Mouse (Mus musculus): ENCODE results near the gene Gphn. TPM values are rescaled to one million over a fixed set of nuclear protein-coding genes. Genes with fewer than 3 reads are reported as not detected.

Gphn gene
- polyA plus RNA-seq, 1 experiment from 2014 or later, result 17.8 TPM

DNA sequence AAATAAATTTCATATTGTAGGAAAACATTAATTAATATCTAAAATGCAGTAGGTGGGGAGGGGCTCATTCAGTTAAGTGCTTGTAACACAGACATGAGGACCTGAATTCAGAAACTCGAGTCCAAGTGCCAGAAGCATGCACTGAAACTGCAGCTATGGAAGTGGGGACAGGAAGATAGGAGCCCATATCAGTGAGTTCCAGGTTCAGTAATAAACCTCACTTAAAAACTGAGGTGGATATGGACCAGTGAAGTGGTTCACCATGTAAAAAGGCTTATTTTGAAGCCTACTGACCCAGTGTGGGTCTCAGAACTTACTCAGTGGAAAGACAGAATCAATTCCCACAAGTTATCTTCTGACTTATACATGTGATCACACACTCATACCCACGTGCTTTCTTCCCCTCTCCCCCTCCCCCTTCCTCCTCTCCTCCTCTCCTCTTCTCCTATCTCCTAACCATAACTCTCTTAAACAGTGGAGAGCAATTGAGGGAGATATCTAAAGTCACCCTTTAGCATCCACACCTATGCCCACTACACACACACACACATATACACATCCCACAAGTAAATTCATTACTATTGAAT, 433.6 kb downstream of the Gphn start:
- H3K9ac ChIP-seq (ENCODE audit: low read depth, low read length), result no peak overlapping the region
- H3K9me3 ChIP-seq (ENCODE audit: control insufficient read depth, low read length), result no peaks in the 10 kb centered on the region
- H3K4me1 ChIP-seq (ENCODE audit: control insufficient read depth, insufficient read depth, low read length), result no peaks in the 10 kb centered on the region
- no peak overlapping the region for H3K4me3 ChIP-seq (ENCODE audit: low read length)
- no peaks in the 10 kb centered on the region for H3K36me3 ChIP-seq (ENCODE audit: control insufficient read depth, insufficient read depth, low read length)
- no peaks in the 10 kb centered on the region for H3K27me3 ChIP-seq (ENCODE audit: control insufficient read depth, insufficient read depth, low read length)
- H3K27ac ChIP-seq (ENCODE audit: low read depth, low read length), result no peak overlapping the region
- WGBS, result 65% methylated on average over 2 of the region's 2 CpGs
- ATAC-seq (ENCODE audit: low FRiP score, low TSS enrichment), result no peak
- no peak overlapping the region for H3K4me2 ChIP-seq (replicated peaks; ENCODE audit: low read depth, low read length)

DNA sequence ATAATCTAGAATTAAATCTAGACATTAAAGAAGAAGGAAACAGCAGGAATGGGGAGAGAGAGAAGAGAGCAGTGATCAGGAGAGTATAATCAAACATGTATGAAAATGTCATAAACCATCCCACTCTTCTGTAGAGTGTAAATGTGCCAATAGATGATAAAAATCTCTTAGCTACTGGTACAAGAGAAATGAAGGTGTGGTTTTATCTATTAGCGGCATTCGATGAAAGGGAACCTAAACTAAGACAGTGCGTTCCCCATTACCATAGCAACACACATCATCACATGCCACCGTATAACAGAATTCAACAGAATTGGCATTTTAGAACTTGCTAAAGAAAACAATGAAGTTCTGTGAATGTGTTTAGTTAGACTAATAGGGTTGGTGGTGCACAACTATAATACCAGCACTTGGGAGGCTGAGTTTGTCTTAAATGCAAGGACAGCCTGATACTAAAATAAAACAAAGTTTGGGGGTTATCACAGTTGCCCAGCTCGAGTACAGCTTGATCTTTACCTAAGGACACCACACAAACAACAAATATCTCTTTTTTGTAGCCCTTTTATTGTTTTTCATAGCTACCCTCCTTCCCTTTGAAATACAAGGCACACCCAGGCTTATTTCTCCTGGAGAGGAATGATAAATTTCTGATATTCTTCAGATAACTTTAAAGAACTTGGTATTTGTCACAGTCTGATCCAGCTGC, 452.1 kb downstream of the Gphn start:
- no peak overlapping the region for H3K4me2 ChIP-seq (replicated peaks; ENCODE audit: low read depth, low read length)
- H3K9ac ChIP-seq (ENCODE audit: low read depth, low read length), result no peak overlapping the region
- H3K27ac ChIP-seq (ENCODE audit: low read depth, low read length), result no peak overlapping the region
- no peaks in the 10 kb centered on the region for H3K36me3 ChIP-seq (ENCODE audit: control insufficient read depth, insufficient read depth, low read length)
- H3K27me3 ChIP-seq (ENCODE audit: control insufficient read depth, insufficient read depth, low read length), result no peaks in the 10 kb centered on the region
- ATAC-seq (ENCODE audit: low FRiP score, low TSS enrichment), result no peak
- no peaks in the 10 kb centered on the region for H3K4me1 ChIP-seq (ENCODE audit: control insufficient read depth, insufficient read depth, low read length)
- H3K9me3 ChIP-seq (ENCODE audit: control insufficient read depth, low read length), result no peaks in the 10 kb centered on the region
- H3K4me3 ChIP-seq (ENCODE audit: low read length), result no peak overlapping the region
- WGBS, result 90% methylated on average over 5 of the region's 5 CpGs

DNA sequence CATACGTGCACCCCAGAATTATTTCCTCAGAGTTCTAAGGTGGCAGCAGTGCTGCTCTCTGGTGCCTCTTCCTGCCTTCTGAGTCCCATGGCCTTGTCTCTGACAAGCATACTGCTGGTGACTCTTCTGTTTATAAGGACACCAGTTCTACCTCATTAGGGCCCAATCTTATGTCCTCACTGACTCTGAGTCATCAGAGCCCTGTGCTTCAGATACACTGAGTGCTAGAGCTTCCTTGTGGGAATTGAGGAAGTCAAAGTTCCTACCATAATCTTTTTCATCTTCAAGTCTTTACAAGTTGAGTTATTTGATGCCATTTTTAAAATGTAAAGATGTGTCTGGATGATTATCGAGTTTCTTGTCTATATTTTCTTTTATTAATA, 452.6 kb downstream of the Gphn start:
- no peaks in the 10 kb centered on the region for H3K9me3 ChIP-seq (ENCODE audit: control insufficient read depth, low read length)
- no peaks in the 10 kb centered on the region for H3K36me3 ChIP-seq (ENCODE audit: control insufficient read depth, insufficient read depth, low read length)
- no peak overlapping the region for H3K9ac ChIP-seq (ENCODE audit: low read depth, low read length)
- no peak overlapping the region for H3K27ac ChIP-seq (ENCODE audit: low read depth, low read length)
- no peak overlapping the region for H3K4me2 ChIP-seq (replicated peaks; ENCODE audit: low read depth, low read length)
- H3K4me3 ChIP-seq (ENCODE audit: low read length), result no peak overlapping the region
- no peak for ATAC-seq (ENCODE audit: low FRiP score, low TSS enrichment)
- WGBS, result 86% methylated on average over 2 of the region's 2 CpGs
- H3K4me1 ChIP-seq (ENCODE audit: control insufficient read depth, insufficient read depth, low read length), result no peaks in the 10 kb centered on the region
- no peaks in the 10 kb centered on the region for H3K27me3 ChIP-seq (ENCODE audit: control insufficient read depth, insufficient read depth, low read length)

DNA sequence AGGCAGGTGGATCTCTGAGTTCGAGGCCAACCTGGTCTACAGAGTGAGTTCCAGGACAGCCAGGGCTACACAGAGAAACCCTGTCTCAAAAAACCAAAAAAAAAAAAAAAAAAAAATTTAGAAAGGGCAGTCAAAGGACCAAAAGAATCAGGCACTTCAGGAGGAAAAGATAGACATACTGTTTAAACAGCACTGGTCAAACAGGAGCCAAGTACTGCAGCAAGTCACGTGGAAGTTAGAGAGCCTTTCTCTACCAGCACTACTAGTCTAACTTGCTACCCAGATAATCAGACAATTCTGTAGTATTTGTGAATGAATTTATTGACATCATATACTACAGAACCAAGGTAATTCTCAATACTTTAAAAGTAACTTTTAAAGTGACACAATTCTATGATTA, 454.9 kb downstream of the Gphn start:
- no peak overlapping the region for H3K9ac ChIP-seq (ENCODE audit: low read depth, low read length)
- no peaks in the 10 kb centered on the region for H3K36me3 ChIP-seq (ENCODE audit: control insufficient read depth, insufficient read depth, low read length)
- H3K27me3 ChIP-seq (ENCODE audit: control insufficient read depth, insufficient read depth, low read length), result no peaks in the 10 kb centered on the region
- H3K4me3 ChIP-seq (ENCODE audit: low read length), result no peak overlapping the region
- no peaks in the 10 kb centered on the region for H3K9me3 ChIP-seq (ENCODE audit: control insufficient read depth, low read length)
- no peak overlapping the region for H3K27ac ChIP-seq (ENCODE audit: low read depth, low read length)
- H3K4me2 ChIP-seq (replicated peaks; ENCODE audit: low read depth, low read length), result no peak overlapping the region
- no peaks in the 10 kb centered on the region for H3K4me1 ChIP-seq (ENCODE audit: control insufficient read depth, insufficient read depth, low read length)
- ATAC-seq (ENCODE audit: low FRiP score, low TSS enrichment), result no peak
- WGBS, result 83% methylated on average over 2 of the region's 2 CpGs

DNA sequence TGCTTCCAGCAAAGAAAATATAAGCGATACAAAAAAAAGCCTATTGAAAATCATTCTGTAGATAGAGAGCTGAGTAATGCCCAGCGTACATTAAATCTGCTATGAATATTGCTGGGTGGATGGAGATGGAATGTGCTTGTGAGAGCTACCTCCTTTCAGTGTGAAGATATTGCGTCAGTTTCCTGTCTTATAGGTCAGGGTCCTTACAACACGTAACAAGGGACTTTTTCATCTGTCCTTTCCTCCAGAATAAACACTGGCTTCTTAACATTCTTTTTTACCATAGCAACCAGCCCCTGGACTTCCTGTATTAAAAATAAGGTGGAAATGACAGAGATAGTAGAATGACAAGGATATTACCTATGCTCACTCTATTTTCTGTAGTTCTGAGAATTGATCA, 456.1 kb downstream of the Gphn start:
- ATAC-seq (ENCODE audit: low FRiP score, low TSS enrichment), result no peak
- no peaks in the 10 kb centered on the region for H3K36me3 ChIP-seq (ENCODE audit: control insufficient read depth, insufficient read depth, low read length)
- no peak overlapping the region for H3K9ac ChIP-seq (ENCODE audit: low read depth, low read length)
- no peaks in the 10 kb centered on the region for H3K9me3 ChIP-seq (ENCODE audit: control insufficient read depth, low read length)
- no peak overlapping the region for H3K27ac ChIP-seq (ENCODE audit: low read depth, low read length)
- H3K4me2 ChIP-seq (replicated peaks; ENCODE audit: low read depth, low read length), result no peak overlapping the region
- H3K4me1 ChIP-seq (ENCODE audit: control insufficient read depth, insufficient read depth, low read length), result no peaks in the 10 kb centered on the region
- 77% methylated on average over 4 of the region's 4 CpGs for WGBS
- H3K4me3 ChIP-seq (ENCODE audit: low read length), result no peak overlapping the region
- no peaks in the 10 kb centered on the region for H3K27me3 ChIP-seq (ENCODE audit: control insufficient read depth, insufficient read depth, low read length)

DNA sequence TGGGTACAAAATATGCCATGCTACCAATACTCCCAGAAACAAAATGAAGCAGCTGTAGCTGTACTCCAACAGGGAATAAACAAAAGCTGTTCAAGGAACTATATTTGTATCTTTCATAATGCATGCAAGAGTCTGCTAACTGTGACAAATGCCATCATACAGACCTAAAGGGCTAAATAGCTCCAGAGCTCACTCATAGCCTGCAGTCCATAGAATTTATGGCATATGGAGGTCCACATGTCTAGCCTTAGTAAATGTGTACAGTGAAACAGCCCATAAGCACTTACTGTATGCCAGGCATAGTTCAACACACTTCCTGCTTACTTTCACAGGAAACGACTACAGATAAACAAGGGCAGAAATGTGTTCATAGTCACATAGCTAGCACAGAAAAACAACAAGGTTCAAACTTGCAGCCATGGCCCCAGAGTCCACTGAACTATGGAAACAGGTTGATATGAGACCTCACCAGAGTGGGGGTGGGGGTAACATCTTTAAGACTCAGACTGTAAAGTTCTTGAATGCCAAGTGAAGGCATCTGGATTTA, 459.6 kb downstream of the Gphn start:
- no peak for ATAC-seq (ENCODE audit: low FRiP score, low TSS enrichment)
- Histone ChIP-seq H3K27me3 (ENCODE audit: control insufficient read depth, insufficient read depth, low read length) (no peaks in the 10 kb centered on the region), H3K27ac (ENCODE audit: low read depth, low read length) (no peak overlapping the region), H3K36me3 (ENCODE audit: control insufficient read depth, insufficient read depth, low read length) (no peaks in the 10 kb centered on the region), H3K9me3 (ENCODE audit: control insufficient read depth, low read length) (no peaks in the 10 kb centered on the region), H3K4me3 (ENCODE audit: low read length) (no peak overlapping the region), H3K9ac (ENCODE audit: low read depth, low read length) (no peak overlapping the region), H3K4me1 (ENCODE audit: control insufficient read depth, insufficient read depth, low read length) (no peaks in the 10 kb centered on the region), H3K4me2 (replicated peaks; ENCODE audit: low read depth, low read length) (no peak overlapping the region)
- 69% methylated on average over 1 of the region's 1 CpGs for WGBS

DNA sequence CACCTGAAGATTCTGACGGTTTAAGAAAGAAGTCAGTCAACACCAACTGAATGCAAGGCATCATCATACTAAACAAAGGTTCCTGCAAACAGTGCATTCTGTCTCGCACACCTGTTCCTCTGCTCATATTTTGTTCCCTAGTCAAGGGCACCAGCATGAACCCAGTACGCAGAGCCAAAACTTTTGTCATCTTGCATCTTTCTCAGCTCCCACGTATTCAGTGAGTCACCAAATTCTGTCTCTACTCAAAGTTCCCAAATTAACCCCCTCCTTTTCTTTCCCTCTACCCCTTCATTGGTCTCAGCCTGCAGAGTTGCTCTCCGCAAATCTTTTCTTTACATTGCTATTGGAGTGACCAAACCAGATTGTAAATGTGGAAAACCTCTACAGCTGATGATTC, 462.7 kb downstream of the Gphn start:
- no peak overlapping the region for H3K4me3 ChIP-seq (ENCODE audit: low read length)
- no peaks in the 10 kb centered on the region for H3K4me1 ChIP-seq (ENCODE audit: control insufficient read depth, insufficient read depth, low read length)
- H3K9me3 ChIP-seq (ENCODE audit: control insufficient read depth, low read length), result no peaks in the 10 kb centered on the region
- H3K36me3 ChIP-seq (ENCODE audit: control insufficient read depth, insufficient read depth, low read length), result no peaks in the 10 kb centered on the region
- H3K4me2 ChIP-seq (replicated peaks; ENCODE audit: low read depth, low read length), result no peak overlapping the region
- H3K27me3 ChIP-seq (ENCODE audit: control insufficient read depth, insufficient read depth, low read length), result no peaks in the 10 kb centered on the region
- ATAC-seq (ENCODE audit: low FRiP score, low TSS enrichment), result no peak
- WGBS, result 91% methylated on average over 5 of the region's 5 CpGs
- no peak overlapping the region for H3K27ac ChIP-seq (ENCODE audit: low read depth, low read length)
- no peak overlapping the region for H3K9ac ChIP-seq (ENCODE audit: low read depth, low read length)

DNA sequence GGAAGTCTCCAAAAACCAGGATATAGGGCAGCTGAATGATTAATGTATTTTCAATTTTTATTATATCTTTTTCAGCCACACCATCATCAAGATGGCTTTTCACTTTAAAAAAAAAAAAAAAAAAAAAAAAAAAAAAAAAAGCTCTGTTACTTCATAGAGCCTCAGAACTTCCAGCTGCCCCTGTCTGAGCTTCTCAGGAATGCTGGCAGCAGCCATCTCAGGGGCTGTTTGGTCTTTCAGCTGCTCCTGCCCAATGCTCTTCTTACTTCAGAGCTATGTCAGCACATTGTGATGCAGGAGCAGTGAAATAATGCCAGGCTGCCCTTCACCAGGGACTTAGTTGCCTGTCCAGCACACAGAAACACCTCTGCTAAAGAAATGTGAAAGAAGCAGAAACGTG, 465.1 kb downstream of the Gphn start, which contains the start of gene Fam71d:
Fam71d (plus strand) TSS at position 211 of the 400 bp plus-strand sequence.
- Histone ChIP-seq H3K27me3 (ENCODE audit: control insufficient read depth, insufficient read depth, low read length) (no peaks in the 10 kb centered on the region), H3K27ac (ENCODE audit: low read depth, low read length) (no peak within 1 kb of the TSS)
- no peak for ATAC-seq (ENCODE audit: low FRiP score, low TSS enrichment)

DNA sequence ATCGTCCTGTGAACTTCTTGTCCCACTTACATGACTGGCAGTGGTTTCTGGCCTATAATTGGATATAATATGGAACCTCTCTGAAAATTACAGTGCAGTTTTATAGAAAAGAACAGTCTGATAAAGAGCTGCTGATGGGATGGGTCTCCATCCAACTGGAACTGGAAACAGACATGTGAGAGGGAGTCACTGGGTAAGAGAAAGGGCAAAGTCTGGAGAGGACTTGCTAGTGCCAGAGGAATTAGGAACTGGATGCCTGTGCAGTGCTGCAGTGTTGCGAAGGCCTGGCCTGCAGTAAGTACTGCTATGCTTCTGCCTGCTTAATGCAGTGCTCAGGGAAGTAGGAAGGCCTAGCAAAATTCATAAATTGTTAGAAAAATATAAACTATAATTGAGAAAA, 467.1 kb downstream of the Gphn start:
- Histone ChIP-seq H3K36me3 (ENCODE audit: control insufficient read depth, insufficient read depth, low read length) (no peaks in the 10 kb centered on the region), H3K4me1 (ENCODE audit: control insufficient read depth, insufficient read depth, low read length) (no peaks in the 10 kb centered on the region), H3K4me2 (replicated peaks; ENCODE audit: low read depth, low read length) (no peak overlapping the region), H3K27me3 (ENCODE audit: control insufficient read depth, insufficient read depth, low read length) (no peaks in the 10 kb centered on the region), H3K4me3 (ENCODE audit: low read length) (no peak overlapping the region), H3K9ac (ENCODE audit: low read depth, low read length) (no peak overlapping the region), H3K9me3 (ENCODE audit: control insufficient read depth, low read length) (no peaks in the 10 kb centered on the region), H3K27ac (ENCODE audit: low read depth, low read length) (no peak overlapping the region)
- WGBS, result 88% methylated on average over 2 of the region's 2 CpGs
- no peak for ATAC-seq (ENCODE audit: low FRiP score, low TSS enrichment)

More for the DNA sequence above, 465.1 kb downstream of the Gphn start, which contains the start of gene Fam71d:
- Histone ChIP-seq H3K9ac (ENCODE audit: low read depth, low read length) (no peak within 1 kb of the TSS), H3K4me1 (ENCODE audit: control insufficient read depth, insufficient read depth, low read length) (no peaks in the 10 kb centered on the region), H3K9me3 (ENCODE audit: control insufficient read depth, low read length) (no peaks in the 10 kb centered on the region), H3K4me2 (replicated peaks; ENCODE audit: low read depth, low read length) (no peak within 1 kb of the TSS), H3K36me3 (ENCODE audit: control insufficient read depth, insufficient read depth, low read length) (no peaks in the 10 kb centered on the region), H3K4me3 (ENCODE audit: low read length) (no peak within 1 kb of the TSS)
- WGBS, result 74% methylated on average over 1 of the region's 1 CpGs
